Mouse (Mus musculus) frontal cortex, adult 2 months (tissue): ENCODE results near the gene Axin2. TPM values are rescaled to one million over a fixed set of nuclear protein-coding genes. Genes with fewer than 3 reads are reported as not detected.

ENCODE experiments used
- DNase-seq, 2 experiments: peaks; one replicate each; pipeline ENCODE4 v3.0.0; 2022; ENCODE audit warnings: low spot score in 1 of 2; ENCODE audit errors: extremely low spot score in 1 of 2
- polyA plus RNA-seq: library from polyadenylated mRNA; depleted of rRNA; stranded (reverse); fragments of >200 nt; gene quantifications from 2 replicates; pipeline ENCODE4 v1.2.3, GENCODE M21; 2012

Axin2 gene
- polyA plus RNA-seq, 1 experiment: 26.5 TPM

DNA sequence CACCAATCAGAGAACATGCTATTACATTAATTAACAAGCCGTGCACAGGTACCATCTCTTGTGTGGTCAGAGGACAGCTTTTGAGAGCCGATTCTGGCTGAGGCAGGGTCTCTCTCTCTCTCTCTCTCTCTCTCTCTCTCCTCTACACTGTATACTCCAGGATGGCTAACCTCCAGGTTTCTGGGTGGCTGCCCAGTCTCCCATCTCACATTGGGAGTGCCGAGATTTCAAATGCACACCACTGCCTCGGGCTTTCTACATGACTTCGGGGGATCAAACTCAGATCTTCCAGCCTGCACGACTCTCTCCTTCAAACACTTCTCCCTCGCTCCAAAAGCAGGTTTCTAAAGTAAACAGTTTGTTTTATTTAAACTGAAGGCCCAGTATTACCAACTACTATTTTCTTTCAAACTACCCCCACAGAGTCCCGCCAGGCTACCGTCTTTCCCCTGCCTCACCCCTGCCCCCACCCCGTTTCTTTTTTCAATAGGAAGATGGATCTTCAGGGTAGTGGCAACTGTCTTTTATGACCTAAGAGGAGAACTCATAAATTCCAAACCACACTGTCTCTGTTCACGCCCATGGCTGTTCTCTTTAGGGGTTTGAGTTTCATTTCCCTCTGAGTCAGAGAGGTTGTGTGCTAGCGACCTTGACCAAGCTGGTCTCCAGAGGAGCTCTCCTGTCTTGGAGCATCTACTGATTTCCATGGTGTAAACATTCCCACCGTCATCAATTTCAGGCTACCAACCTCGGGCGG is 43.5 kb downstream of the Axin2 start:
- DNase-seq: no peak

DNA sequence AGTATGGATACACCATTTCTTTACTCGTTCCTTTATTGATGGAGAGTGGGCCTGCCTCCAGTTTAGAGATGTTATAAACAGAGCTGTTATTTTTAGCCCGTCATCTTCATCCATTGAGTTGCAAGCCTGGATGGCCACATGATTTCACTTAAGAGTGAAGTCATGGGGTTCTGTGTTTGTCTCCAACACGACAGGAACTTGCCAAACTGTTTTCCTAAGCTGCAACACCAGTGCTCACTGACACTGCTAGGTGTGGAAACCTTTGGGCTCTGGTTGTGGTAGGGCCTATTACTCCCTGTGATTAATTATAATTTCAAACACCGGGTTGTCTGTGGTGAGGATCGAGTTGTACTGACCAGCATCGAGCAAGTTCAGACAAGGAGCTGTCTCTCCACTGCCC is 45.6 kb downstream of the Axin2 start:
- no peak for DNase-seq

DNA sequence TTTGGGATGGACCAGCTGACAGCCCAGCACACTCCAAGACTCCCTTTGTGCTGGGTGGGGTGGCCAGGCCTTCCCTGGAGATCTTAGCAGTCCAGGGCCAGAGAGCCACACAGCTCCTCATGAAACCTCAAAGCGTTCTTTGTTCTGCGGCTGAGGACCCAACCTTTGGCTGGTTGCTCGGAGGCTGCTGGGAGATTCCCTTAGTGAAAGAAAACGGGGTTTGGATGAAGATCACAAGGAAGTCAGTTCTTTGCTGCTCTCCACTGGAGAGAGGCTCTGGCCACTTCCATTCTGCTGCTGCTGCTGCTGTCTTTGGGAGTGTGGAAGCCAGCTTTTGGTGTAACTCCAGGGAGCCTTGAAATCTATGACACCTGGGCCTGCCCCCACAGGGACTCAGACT is 53.3 kb downstream of the Axin2 start:
- DNase-seq: no peak

DNA sequence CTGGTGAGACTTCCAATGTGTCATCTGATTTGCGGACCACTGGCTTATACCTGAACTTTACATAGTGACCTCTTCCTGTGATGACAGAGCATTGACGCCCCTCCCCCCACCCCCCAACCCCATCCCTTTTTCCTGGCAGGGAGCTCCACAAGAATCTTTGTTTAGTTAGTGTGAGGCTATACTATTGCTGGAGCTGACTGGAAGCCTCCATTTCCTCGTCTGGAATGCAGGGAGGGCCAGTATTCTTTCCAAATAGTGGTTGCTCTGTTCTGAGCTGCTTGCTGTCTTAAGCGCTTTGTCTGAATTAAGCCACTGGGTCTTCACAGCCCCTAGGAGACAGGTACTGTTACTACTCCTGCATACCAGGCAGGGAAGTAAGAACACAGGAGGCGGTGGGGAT is 53.7 kb downstream of the Axin2 start:
- DNase-seq: no peak

DNA sequence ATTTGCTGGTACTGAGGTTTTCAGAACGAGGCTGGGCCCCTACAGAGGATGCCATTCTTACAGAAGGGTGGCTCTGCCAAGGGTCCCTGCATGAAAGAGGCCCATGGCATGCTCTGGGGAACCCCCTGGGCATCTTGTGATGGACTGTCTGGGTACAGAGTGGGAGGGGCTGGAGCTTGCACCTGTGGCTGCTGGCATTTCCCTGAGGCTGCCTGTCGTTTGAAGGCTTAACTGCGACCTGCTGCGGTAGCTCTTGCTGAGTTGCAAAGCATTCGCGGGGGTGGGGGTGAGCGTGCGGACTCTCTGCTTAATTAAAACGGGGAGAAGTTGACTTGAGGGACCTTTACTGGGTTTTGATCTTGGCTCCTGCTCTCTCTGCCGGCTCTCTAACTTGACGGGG is 55.4 kb downstream of the Axin2 start:
- DNase-seq: no peak

DNA sequence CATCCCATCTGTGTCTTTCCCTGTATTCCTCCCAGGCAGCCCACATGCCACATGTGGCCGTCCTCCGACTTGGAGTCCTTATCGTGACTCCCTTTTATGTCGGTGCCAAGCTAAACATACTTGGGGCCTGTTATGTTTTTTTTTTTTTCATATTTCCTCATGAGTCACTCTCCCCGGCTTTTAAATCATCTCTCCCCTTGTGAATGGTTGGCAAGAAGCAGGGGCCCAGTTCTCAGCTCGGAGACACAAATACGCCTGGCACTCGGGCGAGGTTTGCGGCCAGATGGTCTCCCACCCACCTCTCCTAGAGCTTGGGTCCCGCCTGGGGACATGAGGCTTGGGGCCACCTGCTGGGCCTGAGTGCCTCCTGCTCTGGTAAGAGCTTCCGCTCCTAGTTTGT is 60.4 kb downstream of the Axin2 start:
- DNase-seq: peak; percentile 74 to 81

DNA sequence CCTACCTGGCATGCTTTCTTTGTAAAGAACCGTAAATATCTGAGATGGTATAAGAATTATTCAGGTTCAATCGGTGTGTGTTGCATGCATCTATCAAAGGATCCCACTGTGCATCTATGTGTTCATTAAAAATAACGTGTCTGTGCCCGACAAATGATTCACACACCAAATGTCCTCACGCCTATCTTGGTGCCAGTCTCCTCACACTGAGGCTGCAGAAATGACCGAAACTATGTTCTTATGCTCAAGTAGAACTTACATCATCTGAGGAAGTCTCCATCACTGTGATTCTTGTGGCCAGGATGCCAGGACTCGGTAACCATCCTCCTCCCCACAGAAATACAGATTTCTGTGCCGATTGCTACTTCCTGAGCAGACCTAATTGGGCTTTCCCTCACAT is 60.9 kb downstream of the Axin2 start:
- peak in 1 of 2 experiments; percentile 38 for DNase-seq

DNA sequence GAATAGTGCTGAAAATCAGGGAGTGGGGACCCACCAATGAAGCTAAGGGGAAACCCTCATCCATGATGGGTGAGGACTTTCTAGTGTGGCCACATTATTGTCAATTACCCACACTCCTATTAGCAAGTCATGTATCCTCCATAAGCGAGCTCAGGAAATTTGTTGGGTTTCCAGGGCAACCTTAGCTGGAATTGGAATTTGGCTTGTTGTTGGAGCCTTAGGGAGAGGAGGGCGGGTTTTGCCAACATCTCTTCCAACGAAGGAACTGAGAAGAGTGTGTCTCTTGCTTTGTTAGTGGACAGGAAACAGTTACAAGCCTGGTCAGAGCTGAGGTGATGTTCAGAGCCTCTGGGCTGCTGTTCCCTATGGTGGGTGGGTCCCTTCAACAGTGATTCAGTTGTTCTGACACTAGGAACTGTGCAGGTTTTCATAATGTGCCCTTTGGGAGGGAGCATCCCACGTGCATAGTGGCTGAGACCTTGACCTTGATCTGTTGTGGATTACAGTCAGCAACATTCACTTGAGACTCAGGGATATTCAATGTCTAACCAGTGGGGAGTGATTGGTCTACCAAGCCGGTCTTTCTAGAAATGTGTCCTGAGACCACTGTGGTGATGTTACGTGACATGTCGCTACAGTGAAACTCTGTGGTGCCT is 63.4 kb downstream of the Axin2 start:
- DNase-seq: no peak

DNA sequence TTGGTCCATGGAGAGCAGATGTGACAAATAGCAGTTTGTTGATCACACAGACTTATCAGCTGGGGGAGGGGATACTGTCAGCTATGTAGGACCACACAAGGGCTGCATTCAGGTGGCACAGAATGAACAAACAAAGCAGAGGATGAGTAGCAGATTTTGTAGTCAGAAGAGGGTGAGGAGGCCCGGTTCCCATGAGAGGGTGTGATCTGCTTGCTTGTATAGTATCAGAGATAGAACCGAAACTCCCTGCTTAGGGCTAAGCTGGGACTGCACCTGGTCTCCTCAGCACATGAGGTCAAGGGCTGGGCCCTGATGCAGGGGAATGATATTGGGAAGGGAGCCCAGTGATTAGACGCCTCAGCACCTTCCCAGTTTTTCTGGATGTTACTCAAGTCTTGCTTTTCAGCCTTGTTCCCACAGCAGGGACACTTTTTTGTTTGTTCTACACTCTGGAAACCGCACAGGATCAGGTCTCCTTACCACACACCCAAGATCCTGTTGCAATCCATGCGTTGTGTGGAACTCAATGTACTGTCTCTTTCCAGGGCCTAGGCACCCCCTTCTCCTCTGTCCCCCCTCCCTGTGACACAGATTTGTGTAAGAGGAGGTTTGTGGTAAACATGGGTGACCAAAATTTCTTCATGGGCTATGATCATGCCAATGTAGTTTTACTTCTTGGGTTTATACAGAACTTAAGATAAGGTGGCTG is 64.7 kb downstream of the Axin2 start:
- no peak for DNase-seq

DNA sequence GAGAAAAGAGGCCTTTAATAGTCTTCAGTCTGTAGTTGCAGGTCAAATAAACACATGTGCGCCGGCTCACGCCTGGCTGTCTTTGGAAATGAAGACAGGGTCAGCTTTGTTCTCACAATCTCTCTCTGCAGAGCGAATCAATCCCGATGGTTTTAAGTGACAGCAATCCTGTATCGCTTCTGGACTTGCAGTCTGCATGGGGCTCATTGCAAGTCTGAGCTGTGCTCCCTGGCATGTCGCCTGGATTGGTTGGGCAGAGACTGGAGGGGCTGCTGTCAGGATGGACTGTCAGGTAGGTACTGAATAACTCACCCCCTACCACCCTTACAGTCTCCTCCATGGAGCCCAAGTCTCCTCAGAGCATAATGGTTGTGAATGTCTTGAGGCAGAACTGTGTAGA is 65.7 kb downstream of the Axin2 start:
- DNase-seq: no peak

DNA sequence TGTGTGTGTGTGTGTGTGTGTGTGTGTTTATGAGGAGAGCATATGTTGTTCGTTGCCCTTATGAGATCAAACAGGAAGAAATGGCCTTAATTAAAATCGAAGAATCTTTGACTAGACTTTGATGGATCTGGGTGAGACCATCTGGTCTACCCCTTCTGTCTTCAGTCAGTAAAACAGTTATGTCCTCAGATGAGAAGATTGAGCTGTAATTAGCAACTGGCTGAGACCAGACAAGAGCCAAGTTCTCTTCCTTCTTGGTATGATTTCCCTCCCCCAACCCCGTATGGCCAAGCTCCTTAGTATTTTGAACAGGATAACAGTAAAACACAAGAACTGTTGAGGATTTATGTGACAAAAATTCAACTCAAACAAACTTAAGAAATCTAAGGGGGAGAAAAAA is 67.1 kb downstream of the Axin2 start:
- peak in 1 of 2 experiments; percentile 34 for DNase-seq

DNA sequence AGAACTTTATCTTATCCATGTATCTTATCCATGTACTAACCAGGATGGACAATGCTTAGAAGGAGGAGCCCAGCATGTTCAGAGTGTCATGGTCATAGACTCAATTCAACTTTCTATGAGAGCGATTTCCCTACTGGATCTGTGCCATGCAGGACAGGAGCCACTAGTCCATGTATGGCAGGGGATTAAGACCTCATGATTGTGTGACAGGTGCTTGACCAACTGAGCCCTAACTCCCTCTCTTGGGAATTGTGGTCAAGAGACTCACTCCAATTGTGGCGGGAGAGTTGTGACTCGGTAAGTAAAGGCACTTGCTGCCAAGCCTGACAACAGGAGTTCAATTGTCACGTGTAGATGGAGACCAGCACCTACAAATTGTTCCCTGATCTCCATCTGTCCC is 67.6 kb downstream of the Axin2 start:
- DNase-seq: no peak

DNA sequence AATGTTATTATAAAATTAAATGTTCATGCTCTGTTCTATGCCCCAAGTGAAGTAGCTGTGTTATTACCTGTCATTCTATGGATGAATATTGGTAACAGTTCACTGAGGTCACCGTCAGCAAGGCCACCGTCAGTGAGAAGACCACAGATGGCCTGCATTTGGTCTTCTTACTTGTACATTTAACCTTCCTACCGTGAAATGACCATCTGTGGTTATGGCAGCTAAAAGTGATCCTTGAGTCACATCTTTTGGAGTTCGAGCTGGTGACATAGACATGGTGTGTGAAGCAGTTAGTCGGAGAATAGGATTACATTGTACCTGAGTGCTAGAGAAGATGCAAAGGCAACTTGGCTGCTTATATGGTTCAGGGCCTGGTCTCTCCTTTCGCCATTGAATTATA is 68.1 kb downstream of the Axin2 start:
- DNase-seq: no peak

DNA sequence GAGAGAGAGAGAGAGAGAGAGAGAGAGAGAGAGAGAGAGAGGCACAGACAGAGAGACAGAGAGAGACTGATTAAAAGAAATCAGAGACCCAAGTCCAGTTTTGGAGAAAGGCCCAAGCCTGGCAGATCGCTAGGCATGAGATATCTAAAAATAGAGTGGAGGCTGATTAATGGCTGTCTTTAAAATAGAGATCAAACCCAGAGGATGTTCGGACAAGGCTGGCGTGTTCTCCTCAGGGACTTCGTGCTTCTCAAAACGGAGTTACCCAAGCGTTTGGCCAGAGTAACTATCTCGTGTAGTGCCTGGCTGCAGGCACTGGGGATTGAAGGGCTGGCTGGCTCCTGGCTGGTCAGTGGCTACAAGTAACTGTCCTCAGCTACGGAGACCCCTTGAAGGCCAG is 69.8 kb downstream of the Axin2 start:
- no peak for DNase-seq

DNA sequence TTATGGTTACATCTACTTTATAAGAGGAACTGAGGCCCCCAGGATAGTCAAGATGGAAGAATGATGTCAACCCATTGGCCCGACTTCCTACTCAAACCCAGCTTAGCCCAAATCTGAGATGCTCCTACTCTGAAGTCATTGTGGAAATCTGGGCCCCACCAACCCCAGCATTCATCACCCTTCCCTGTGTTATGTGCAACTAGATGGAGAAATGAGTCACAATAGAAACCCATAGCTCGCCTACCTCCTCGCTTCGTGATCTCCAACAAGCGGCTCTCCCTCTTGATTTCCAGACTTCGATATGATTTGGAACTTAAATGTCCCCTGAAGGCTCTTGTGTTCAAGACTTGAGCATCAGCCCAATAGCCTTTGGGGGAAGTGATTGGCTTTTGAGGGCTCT is 73.3 kb downstream of the Axin2 start:
- DNase-seq: peak in 1 of 2 experiments; percentile 40

DNA sequence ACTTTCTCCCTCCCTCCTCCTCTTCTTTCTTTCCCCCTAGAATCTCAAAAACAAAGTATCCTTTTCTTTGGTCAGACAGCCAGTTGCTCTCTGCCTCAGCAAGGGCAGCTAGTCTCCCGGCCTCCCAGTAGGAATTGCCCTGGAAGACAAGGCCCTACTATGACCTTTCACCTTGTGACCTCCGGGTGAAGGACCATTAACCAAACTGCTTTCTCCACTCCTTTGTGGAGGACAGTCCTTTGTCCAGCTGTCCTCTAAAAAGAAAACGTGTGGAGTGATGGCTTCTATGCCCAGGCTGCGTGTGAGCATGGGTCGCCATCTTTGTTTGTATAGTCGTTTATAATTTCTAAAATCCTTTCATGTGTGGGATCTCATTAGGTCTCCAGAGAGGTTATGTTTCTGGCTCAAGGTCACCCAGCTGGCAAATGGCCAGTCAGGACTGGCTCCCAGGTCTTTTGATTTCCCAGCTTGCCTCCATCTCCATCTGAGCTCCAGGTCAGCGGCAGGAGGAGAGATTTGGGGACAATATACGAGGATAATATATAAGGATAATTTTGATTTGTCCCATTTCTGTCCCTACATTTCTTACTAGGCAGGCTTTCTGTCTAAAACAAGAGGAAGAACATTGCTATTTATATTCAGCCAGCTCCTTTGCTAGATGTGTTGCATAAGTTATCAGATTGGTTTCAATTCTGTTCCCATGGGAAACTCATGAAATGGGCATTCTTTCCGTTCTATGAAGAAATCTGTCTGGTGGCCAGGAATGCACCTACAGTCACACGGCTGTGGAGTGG is 75.2 kb downstream of the Axin2 start:
- peak; percentile 54 to 65 for DNase-seq

DNA sequence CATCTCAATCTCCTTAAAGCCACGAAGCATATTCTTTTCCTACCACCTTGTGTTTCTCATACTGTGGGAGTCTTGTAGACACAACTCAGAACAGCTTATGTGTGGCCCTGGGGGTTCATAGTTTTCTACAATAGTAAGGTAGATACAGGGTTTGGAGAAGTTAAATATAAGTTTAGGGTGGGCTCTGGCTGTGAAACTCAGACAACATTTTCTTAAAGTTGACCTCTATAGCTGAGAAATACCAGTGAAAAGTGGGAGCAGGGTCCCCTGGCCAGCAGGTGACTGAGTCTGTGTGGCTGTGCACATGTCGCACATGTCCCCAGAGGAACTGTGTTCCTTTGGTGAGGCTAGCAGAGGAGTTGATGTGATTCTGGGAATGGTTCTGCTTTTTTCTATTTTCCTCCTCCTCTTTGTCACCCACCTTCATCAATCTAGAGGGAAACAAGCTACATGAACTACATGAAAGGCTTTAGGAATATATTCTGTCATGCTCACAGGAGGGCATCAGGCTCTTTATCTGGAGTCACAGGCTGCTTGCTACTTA is 75.9 kb downstream of the Axin2 start:
- peak in 1 of 2 experiments; percentile 35 for DNase-seq

DNA sequence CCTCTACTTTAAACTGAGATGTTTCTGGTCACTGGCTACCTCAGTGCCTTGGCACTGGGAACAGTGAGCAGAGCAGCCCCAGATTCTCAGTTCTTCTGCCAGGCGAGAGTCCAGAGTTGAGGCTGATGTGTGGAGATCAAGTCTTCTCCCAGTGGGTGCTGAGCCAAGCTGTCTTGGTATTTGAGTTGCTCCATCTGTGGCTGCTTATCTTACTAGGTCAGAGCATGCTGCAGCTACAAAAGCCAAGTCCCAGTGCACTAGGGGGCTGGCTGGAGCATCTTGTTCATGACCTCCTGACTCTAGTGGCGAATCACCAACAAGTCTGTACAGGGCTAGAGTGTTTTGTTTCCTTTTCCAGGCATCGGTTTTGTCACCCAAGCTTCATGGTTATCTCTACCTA is 77.7 kb downstream of the Axin2 start:
- DNase-seq: no peak
